Mouse (Mus musculus) CH12.LX (cell line): ENCODE results near the gene 4931440F15Rik. TPM values are rescaled to one million over a fixed set of nuclear protein-coding genes. Genes with fewer than 3 reads are reported as not detected.
"Not testable (repeated sequence)": the region's sequence is repeated elsewhere in the genome, so short reads cannot be mapped to it uniquely, and the experiment has no call there.

Experiments
- DNase-seq: peaks from one replicate; pipeline ENCODE4 v3.0.0-alpha.2; 2013; ENCODE audit errors: extremely low read depth
- H3K27ac ChIP-seq: 2 replicates; pipeline ENCODE4 v1.5.1; 2012; ENCODE audit warnings: low read depth, mild to moderate bottlenecking, control low read depth, moderate library complexity; ENCODE audit not compliant: insufficient read depth
- H3K27me3 ChIP-seq: replicated peaks from 2 replicates; pipeline ENCODE3; 2012; ENCODE audit warnings: inconsistent platforms
- H3K36me3 ChIP-seq, 2 experiments: replicated peaks in 1 of 2; 2 replicates each; pipeline versions ENCODE3 to v1.6.1; 2012; ENCODE audit warnings: inconsistent platforms in 1 of 2, low read length in 1 of 2, mild to moderate bottlenecking in 1 of 2, mixed read lengths in 1 of 2, moderate library complexity in 1 of 2; ENCODE audit not compliant: control insufficient read depth in 1 of 2, insufficient read depth in 1 of 2
- H3K4me1 ChIP-seq, 2 experiments: 2 replicates each; pipeline ENCODE4 v1.6.1; 2012; ENCODE audit warnings: inconsistent platforms in 1 of 2, moderate library complexity in 1 of 2; ENCODE audit not compliant: insufficient read depth in 2 of 2, control insufficient read depth in 1 of 2
- H3K4me2 ChIP-seq: 2 replicates; pipeline ENCODE4 v1.6.1; 2012; ENCODE audit warnings: low read depth, mild to moderate bottlenecking, control low read depth; ENCODE audit not compliant: poor library complexity, insufficient read depth, severe bottlenecking
- H3K4me3 ChIP-seq, 3 experiments: fragments of 150-350 bp in 1 of 3; sonication (generic) in 1 of 3; replicated peaks in 1 of 3; 2 replicates each; pipeline versions ENCODE3 to v1.5.1; 2011 to 2012; ENCODE audit warnings: low read depth in 2 of 3, low read length in 2 of 3, mild to moderate bottlenecking in 2 of 3, moderate library complexity in 2 of 3, control low read depth in 1 of 3, improper control_type of control experiment in 1 of 3, inconsistent platforms in 1 of 3, mixed read lengths in 1 of 3; ENCODE audit not compliant: poor library complexity in 1 of 3
- H3K79me2 ChIP-seq: replicated peaks from 2 replicates; pipeline ENCODE4 v1.6.1; 2012; ENCODE audit warnings: mild to moderate bottlenecking, moderate library complexity; ENCODE audit not compliant: control insufficient read depth, poor library complexity, insufficient read depth, severe bottlenecking; ENCODE audit errors: extremely low read depth
- H3K9ac ChIP-seq: 2 replicates; pipeline ENCODE4 v1.6.1; 2012; ENCODE audit warnings: low read depth, mild to moderate bottlenecking, control low read depth, moderate library complexity; ENCODE audit not compliant: insufficient read depth
- H3K9me3 ChIP-seq: replicated peaks from 2 replicates; pipeline ENCODE3; 2012; ENCODE audit warnings: low read length, inconsistent platforms, mixed read lengths
- CHD2 ChIP-seq: IDR thresholded peaks from 2 replicates; pipeline ENCODE4 v1.6.1; 2011; ENCODE audit warnings: low read length, improper control_type of control experiment
- ELF1 ChIP-seq: IDR thresholded peaks from 2 replicates; pipeline ENCODE4 v1.6.1; 2014; ENCODE audit warnings: low read depth, mild to moderate bottlenecking, inconsistent platforms, low read length, improper control_type of control experiment
- ETS1 ChIP-seq: conservative IDR thresholded peaks from 2 replicates; pipeline ENCODE4 v1.6.1; 2012; ENCODE audit warnings: low read depth, mild to moderate bottlenecking, inconsistent platforms, low read length, improper control_type of control experiment, moderate library complexity
- MAZ ChIP-seq: IDR thresholded peaks from 2 replicates; pipeline ENCODE4 v1.6.1; 2012; ENCODE audit warnings: low read depth, mild to moderate bottlenecking, inconsistent platforms, low read length, improper control_type of control experiment, moderate library complexity
- SIN3A ChIP-seq: IDR thresholded peaks from 2 replicates; pipeline ENCODE4 v1.6.1; 2012; ENCODE audit warnings: low read length, improper control_type of control experiment, inconsistent platforms
- TCF12 ChIP-seq: IDR thresholded peaks from 2 replicates; pipeline ENCODE4 v1.6.1; 2014; ENCODE audit warnings: low read depth, mild to moderate bottlenecking, inconsistent platforms, low read length, improper control_type of control experiment
- USF2 ChIP-seq: conservative IDR thresholded peaks from 2 replicates; pipeline ENCODE4 v1.6.1; 2011; ENCODE audit warnings: low read depth, low read length, improper control_type of control experiment
- ZMIZ1 ChIP-seq: IDR thresholded peaks from 2 replicates; pipeline ENCODE4 v1.6.1; 2012; ENCODE audit warnings: low read depth, mild to moderate bottlenecking, inconsistent platforms, low read length, improper control_type of control experiment
- dilution Hi-C: fragments of 300-500 bp; cut with MboI; formaldehyde crosslinking; loops from 2 replicates; pipeline ENCODE4 v1.14.3; 2020; ENCODE audit warnings: low sequenced_read_pairs; ENCODE audit not compliant: extremely low pct_unique_long_range_greater_than_20kb, extremely low pct_ligation_motif_present
- in situ Hi-C: fragments of 300-500 bp; cut with MboI; formaldehyde crosslinking; loops from 3 replicates; pipeline ENCODE4 v1.14.3; 2019; ENCODE audit warnings: low sequenced_read_pairs, low pct_ligation_motif_present, low pct_unique_long_range_greater_than_20kb, mixed read lengths
- polyA plus RNA-seq: library from polyadenylated mRNA; unstranded; fragments of >175 nt; gene quantifications from 2 replicates; pipeline ENCODE4 v1.2.1, GENCODE M21; 2012; ENCODE audit warnings: low read depth; ENCODE audit not compliant: insufficient read length
- total RNA-seq, 2 experiments: library from RNA; depleted of rRNA; stranded (reverse); fragments of 300-350 nt in 1 of 2; fragments of >200 nt in 1 of 2; gene quantifications; 2 replicates each; pipeline ENCODE4 v1.2.3; 2012 to 2014

The 4931440F15Rik gene
- 0.04 TPM in 1 of 2 replicates, not detected in the other for total RNA-seq (2012; rRNA removed)
- not detected in 2 replicates for total RNA-seq (2014; rRNA removed)
- 0.08 TPM in 1 of 2 replicates, not detected in the other for polyA plus RNA-seq

GRCm38 (mm10) chr11:29825271-29825718 is at the start of gene 4931440F15Rik:
TSS of gene 4931440F15Rik (minus strand) at chr11:29825668.
- H3K9ac ChIP-seq, H3K4me2 ChIP-seq, in situ Hi-C loops, H3K4me1 ChIP-seq, H3K79me2 ChIP-seq, H3K4me3 ChIP-seq, dilution Hi-C loops, H3K27ac ChIP-seq, DNase-seq, H3K9me3 ChIP-seq, H3K27me3 ChIP-seq: not testable (repeated sequence)
- peaks cover 4 to 12% of the 10 kb centered on the region in 2 experiments for H3K36me3 ChIP-seq

- H3K9me3 ChIP-seq, H3K79me2 ChIP-seq, H3K27me3 ChIP-seq, DNase-seq, H3K36me3 ChIP-seq, dilution Hi-C loops, H3K4me2 ChIP-seq, in situ Hi-C loops, H3K9ac ChIP-seq, H3K27ac ChIP-seq, H3K4me3 ChIP-seq: not testable (repeated sequence)
- peaks cover 4 to 17% of the 10 kb centered on the region in 2 experiments; a peak in 3 of 4 replicates for H3K4me1 ChIP-seq
Measured at GRCm38 (mm10) chr11:29874781-29875180, 49.3 kb upstream of the 4931440F15Rik start.

DNA sequence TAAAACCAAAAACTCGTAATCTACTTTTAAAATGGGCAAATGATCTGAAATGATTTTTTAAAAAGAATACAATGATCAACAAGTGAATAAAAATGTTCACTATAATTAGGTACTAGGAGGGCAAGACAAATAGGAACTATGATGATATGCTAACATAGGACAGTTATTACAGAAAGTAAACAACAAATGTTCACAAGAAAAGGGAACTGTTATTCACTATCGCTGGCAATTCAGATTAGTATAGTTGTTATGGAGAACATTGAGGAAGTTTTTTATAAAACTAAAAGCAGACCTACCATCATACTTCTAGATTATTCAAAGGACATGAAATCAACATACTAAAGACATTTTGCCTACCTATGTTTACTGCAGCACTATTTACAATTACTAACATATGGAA is 44.7 kb upstream of the 4931440F15Rik start:
- Histone ChIP-seq H3K4me2 (no peak overlapping the region), H3K4me3 (no peak overlapping the region)
- in situ Hi-C loops: no loop called here

GRCm38 (mm10) chr11:29864269-29864668 is 38.8 kb upstream of the 4931440F15Rik start:
- no peak overlapping the region for H3K27ac ChIP-seq
- H3K4me2 ChIP-seq: no peak overlapping the region
- TF ChIP-seq ELF1 (peak; percentile 32; the same call in 1 of the 2 replicates), USF2 (no peak)
- no peaks in the 10 kb centered on the region for H3K79me2 ChIP-seq
- no peaks in the 10 kb centered on the region for H3K27me3 ChIP-seq
- dilution Hi-C loops: no loop called here
- DNase-seq: peak; percentile 23
- H3K9ac ChIP-seq: no peak overlapping the region
- H3K9me3 ChIP-seq: no peaks in the 10 kb centered on the region
- H3K4me3 ChIP-seq: no peak overlapping the region
- in situ Hi-C loops: no loop called here
- no peaks in the 10 kb centered on the region for H3K36me3 ChIP-seq
- H3K4me1 ChIP-seq: peaks cover 0 to 10% of the 10 kb centered on the region in 2 experiments; a peak in 2 of 4 replicates

More for the DNA sequence above, 44.7 kb upstream of the 4931440F15Rik start:
- no peak overlapping the region for H3K9ac ChIP-seq
- dilution Hi-C loops: no loop called here
- H3K27me3 ChIP-seq: no peaks in the 10 kb centered on the region
- H3K9me3 ChIP-seq: no peaks in the 10 kb centered on the region
- no peak overlapping the region for H3K27ac ChIP-seq
- no peaks in the 10 kb centered on the region for H3K79me2 ChIP-seq
- no peak for DNase-seq
- H3K36me3 ChIP-seq: no peaks in the 10 kb centered on the region
- TF ChIP-seq CHD2 (no peak), MAZ (no peak), ZMIZ1 (no peak), TCF12 (no peak), ETS1 (no peak), USF2 (no peak), SIN3A (no peak)
- H3K4me1 ChIP-seq: peaks cover 4 to 14% of the 10 kb centered on the region in 2 experiments; a peak in 3 of 4 replicates
